Mouse (Mus musculus) lung, postnatal 0 days (tissue): ENCODE results near the gene Dnajc6. TPM values are rescaled to one million over a fixed set of nuclear protein-coding genes. Genes with fewer than 3 reads are reported as not detected.

Experiments used
- ATAC-seq: fragments of 200-750 bp; cut with Nextera tagmentation; 2 replicates; pipeline ENCODE4 v1.8.0; 2017; ENCODE audit warnings: moderate library complexity
- DNase-seq: peaks from one replicate; pipeline ENCODE4 v3.0.0-alpha.2; 2016; ENCODE audit warnings: low spot score
- H3K27ac ChIP-seq: fragments of 300-500 bp; sonication (generic); 2 replicates; pipeline ENCODE4 v1.5.1; 2014; ENCODE audit warnings: antibody characterized with exemption, mild to moderate bottlenecking, low read length, mixed read lengths
- H3K27me3 ChIP-seq: fragments of 300-500 bp; sonication (generic); replicated peaks from 2 replicates; pipeline ENCODE4 v1.6.1; 2014; ENCODE audit warnings: low read length, mixed read lengths; ENCODE audit not compliant: insufficient read depth
- H3K36me3 ChIP-seq: fragments of 300-500 bp; sonication (generic); 2 replicates; pipeline ENCODE4 v1.6.1; 2014; ENCODE audit warnings: low read length, mixed read lengths; ENCODE audit not compliant: insufficient read depth
- H3K4me1 ChIP-seq: fragments of 300-500 bp; sonication (generic); 2 replicates; pipeline ENCODE4 v1.6.1; 2014; ENCODE audit warnings: antibody characterized with exemption, low read depth, low read length, mixed read lengths; ENCODE audit not compliant: insufficient read depth
- H3K4me2 ChIP-seq: fragments of 300-500 bp; sonication (generic); replicated peaks from 2 replicates; pipeline ENCODE4 v1.6.1; 2014; ENCODE audit warnings: low read depth, mild to moderate bottlenecking, low read length, moderate library complexity, mixed read lengths
- H3K4me3 ChIP-seq: fragments of 300-500 bp; sonication (generic); 2 replicates; pipeline ENCODE4 v1.5.1; 2014; ENCODE audit warnings: low read depth, low read length
- H3K9ac ChIP-seq: fragments of 300-500 bp; sonication (generic); replicated peaks from 2 replicates; pipeline ENCODE4 v1.6.1; 2014; ENCODE audit warnings: low read depth, mild to moderate bottlenecking
- H3K9me3 ChIP-seq: fragments of 300-500 bp; sonication (generic); 2 replicates; pipeline ENCODE4 v1.6.1; 2016; ENCODE audit warnings: low read length, mixed read lengths
- CTCF ChIP-seq: IDR thresholded peaks from 2 replicates; pipeline ENCODE4 v1.5.1; 2016; ENCODE audit warnings: antibody characterized with exemption, mild to moderate bottlenecking
- EP300 ChIP-seq: IDR thresholded peaks from 2 replicates; pipeline ENCODE4 v1.6.1; 2016; ENCODE audit warnings: antibody characterized with exemption, mild to moderate bottlenecking, control low read depth
- WGBS: fragments of 180-500 bp; shearing (Covaris S2); extraction: QIAGEN DNeasy Blood & Tissue Kit; methylation state at CpG from one replicate; pipeline ENCODE4 v1.1.7; 2014; 5-methylcytosine and 5-hydroxymethylcytosine counted together
- polyA plus RNA-seq: library from polyadenylated mRNA; unstranded; fragments of >200 nt; fragmentation: Nextera tagmentation; extraction: Ambion mirVana; gene quantifications from 2 replicates; pipeline ENCODE4 v1.2.1, GENCODE M21; 2015

Dnajc6 gene
- polyA plus RNA-seq, 1 experiment from 2014 or later = 0.14 TPM

DNA sequence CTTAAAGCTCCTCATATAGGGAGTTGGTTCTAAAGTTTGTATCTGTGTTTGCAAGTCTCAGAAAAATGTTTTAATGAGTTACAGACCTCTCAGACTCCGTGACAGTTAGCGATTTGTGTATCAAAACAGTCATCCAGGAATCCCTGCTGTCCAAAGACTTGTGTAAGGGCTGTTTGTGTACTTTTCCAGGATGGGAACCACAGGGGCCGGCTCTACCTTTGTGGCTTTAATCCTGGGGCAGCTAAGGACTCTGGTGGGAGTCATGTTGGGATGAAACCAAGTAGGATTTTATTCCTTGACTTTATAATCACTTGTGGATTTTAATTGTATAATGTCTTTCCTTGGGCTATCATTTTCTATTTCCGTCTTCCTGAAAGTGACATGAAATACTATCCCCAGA lies 55.0 kb downstream of the Dnajc6 start:
- 22% methylated on average over 4 of the region's 4 CpGs for WGBS
- TF ChIP-seq EP300 = no peak

DNA sequence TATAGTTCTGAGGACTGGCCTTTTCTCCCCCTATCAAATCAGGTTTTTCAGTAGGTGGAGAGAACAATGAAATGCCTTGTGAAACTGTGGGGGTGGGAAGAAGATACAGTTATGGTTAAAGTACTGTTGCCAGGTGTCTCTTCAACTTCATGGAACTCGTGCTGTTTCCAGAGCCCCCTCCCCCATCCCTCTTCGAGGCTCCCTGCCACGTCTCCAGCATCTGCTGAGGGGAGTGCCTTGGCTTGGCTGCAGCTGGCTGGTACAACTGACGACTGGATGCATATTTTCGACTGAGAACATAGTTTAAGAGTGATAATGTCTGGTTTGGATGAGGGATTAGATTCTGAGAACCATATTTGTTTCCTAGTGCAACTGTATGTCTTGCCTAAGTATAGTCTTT lies 55.9 kb downstream of the Dnajc6 start:
- no peak for TF ChIP-seq CTCF
- no peak for TF ChIP-seq EP300
- H3K27ac ChIP-seq = no peak overlapping the region
- no peak overlapping the region for H3K9ac ChIP-seq
- DNase-seq (no peak), ATAC-seq (no peak)
- H3K4me2 ChIP-seq = no peak overlapping the region
- H3K9me3 ChIP-seq = no peaks in the 10 kb centered on the region
- no peaks in the 10 kb centered on the region for H3K36me3 ChIP-seq
- no peak overlapping the region for H3K4me3 ChIP-seq
- 16% methylated on average over 5 of the region's 5 CpGs for WGBS
- 0 out of 2 replicates have a peak, but pooled peaks cover 6% of the 10 kb centered on the region for H3K27me3 ChIP-seq
- 0 out of 2 replicates have a peak, but pooled peaks cover 4% of the 10 kb centered on the region for H3K4me1 ChIP-seq

More for the DNA sequence above, 55.0 kb downstream of the Dnajc6 start:
- no peak overlapping the region for H3K27ac ChIP-seq
- H3K27me3 ChIP-seq = 0 out of 2 replicates have a peak, but pooled peaks cover 6% of the 10 kb centered on the region
- no peak overlapping the region for H3K4me2 ChIP-seq
- ATAC-seq (no peak), DNase-seq (no peak)
- H3K36me3 ChIP-seq = no peaks in the 10 kb centered on the region
- H3K4me3 ChIP-seq = no peak overlapping the region
- H3K4me1 ChIP-seq = 0 out of 2 replicates have a peak, but pooled peaks cover 4% of the 10 kb centered on the region
- no peak overlapping the region for H3K9ac ChIP-seq
- H3K9me3 ChIP-seq = no peaks in the 10 kb centered on the region

DNA sequence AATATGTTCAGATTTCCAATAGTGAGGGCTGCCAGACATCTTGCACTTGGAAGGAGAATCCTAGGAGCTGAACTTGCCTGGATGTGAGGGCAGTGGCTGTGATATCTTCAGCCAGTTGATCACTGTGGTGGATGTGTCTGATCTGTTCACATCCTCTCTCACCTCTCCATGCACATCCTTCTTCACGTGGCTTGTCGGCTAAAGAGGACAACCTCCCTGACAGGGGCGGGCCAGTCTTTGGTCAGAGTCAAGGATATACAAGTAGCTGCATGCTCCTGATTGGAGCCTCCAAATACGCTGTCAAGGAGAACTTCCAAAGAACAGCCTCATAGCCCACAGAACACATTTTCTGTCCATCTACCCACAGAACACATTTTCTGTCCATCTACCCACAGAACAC lies 58.6 kb downstream of the Dnajc6 start:
- TF ChIP-seq EP300 (no peak), CTCF (no peak)
- WGBS = 72% methylated on average over 4 of the region's 4 CpGs
- 0 out of 2 replicates have a peak, but pooled peaks cover 4% of the 10 kb centered on the region for H3K4me1 ChIP-seq
- H3K9ac ChIP-seq = no peak overlapping the region
- no peak overlapping the region for H3K4me3 ChIP-seq
- no peak overlapping the region for H3K27ac ChIP-seq
- H3K9me3 ChIP-seq = no peaks in the 10 kb centered on the region
- H3K27me3 ChIP-seq = no peaks in the 10 kb centered on the region
- H3K36me3 ChIP-seq = no peaks in the 10 kb centered on the region
- ATAC-seq (no peak), DNase-seq (no peak)
- no peak overlapping the region for H3K4me2 ChIP-seq

DNA sequence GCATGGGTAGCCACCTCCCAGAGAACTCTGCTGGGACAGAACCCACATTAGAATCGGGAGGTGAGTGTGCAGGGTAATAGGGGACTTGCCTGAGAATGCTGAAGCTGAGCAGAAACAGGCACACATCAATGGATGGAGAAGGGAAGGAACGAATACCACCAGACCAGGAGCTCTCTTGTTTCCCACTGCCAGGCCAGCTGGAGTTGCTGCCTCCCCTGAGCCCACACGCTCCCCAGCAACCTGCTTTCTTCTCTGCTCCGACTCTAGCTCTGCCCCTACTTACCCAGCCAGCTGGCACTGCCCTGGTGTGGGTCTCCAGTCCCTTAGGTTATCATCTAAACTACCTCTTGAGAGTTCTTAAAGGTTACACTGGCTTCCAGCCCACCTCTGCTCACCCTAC lies 63.7 kb downstream of the Dnajc6 start:
- TF ChIP-seq CTCF (no peak), EP300 (no peak)
- no peak overlapping the region for H3K9ac ChIP-seq
- H3K27ac ChIP-seq = no peak overlapping the region
- no peak overlapping the region for H3K4me2 ChIP-seq
- no peaks in the 10 kb centered on the region for H3K9me3 ChIP-seq
- no peak for DNase-seq
- 63% methylated on average over 4 of the region's 4 CpGs for WGBS
- H3K27me3 ChIP-seq = no peaks in the 10 kb centered on the region
- ATAC-seq = no peak
- no peaks in the 10 kb centered on the region for H3K4me1 ChIP-seq
- no peaks in the 10 kb centered on the region for H3K36me3 ChIP-seq
- H3K4me3 ChIP-seq = no peak overlapping the region

DNA sequence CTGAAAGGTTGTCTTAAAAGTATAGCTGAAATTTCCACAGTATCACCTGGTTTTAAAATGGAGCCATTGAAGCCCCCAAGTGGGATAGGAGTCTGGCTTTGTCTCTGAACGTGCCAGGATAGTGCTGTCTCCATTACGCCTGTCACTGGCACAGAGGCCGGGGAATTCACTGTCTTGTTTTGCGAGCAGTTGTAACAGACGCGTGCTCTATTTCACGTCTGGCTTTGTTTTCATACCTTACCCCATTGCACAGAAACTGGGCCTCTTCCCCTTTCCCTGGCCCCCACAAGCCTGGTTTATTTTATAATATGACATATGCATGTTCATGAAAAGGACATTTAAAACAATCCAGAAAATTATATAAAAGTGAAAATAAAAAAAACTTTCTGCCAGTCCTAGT lies 66.4 kb downstream of the Dnajc6 start:
- Histone ChIP-seq H3K27ac (no peak overlapping the region), H3K27me3 (no peaks in the 10 kb centered on the region), H3K9ac (no peak overlapping the region), H3K4me2 (no peak overlapping the region), H3K9me3 (no peaks in the 10 kb centered on the region), H3K4me1 (no peaks in the 10 kb centered on the region), H3K36me3 (no peaks in the 10 kb centered on the region), H3K4me3 (no peak overlapping the region)
- WGBS = 81% methylated on average over 7 of the region's 7 CpGs
- DNase-seq (no peak), ATAC-seq (no peak)
- TF ChIP-seq EP300 = no peak

DNA sequence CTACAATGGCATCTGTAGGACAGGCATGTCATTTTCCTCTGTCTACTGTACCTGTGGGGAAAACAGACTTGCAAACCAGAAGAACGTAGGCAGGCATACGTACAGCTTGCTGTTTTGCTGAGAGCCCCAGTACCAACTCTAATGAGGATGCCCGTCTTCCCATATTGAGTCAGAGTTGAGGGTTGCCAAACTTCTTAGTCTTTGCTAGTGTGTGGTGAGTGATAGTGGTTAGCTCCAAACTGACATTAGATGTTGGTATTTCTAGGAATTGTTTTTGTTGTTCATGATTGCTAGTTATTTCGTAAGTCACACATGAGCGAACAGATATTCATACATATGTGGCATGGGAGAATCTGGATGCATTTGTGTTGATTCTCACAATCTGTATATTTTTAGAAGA lies 67.2 kb downstream of the Dnajc6 start:
- DNase-seq = no peak
- H3K27me3 ChIP-seq = no peaks in the 10 kb centered on the region
- H3K27ac ChIP-seq = no peak overlapping the region
- no peaks in the 10 kb centered on the region for H3K9me3 ChIP-seq
- WGBS = 90% methylated on average over 5 of the region's 5 CpGs
- no peak for ATAC-seq
- TF ChIP-seq CTCF (no peak), EP300 (no peak)
- H3K36me3 ChIP-seq = no peaks in the 10 kb centered on the region
- no peak overlapping the region for H3K4me3 ChIP-seq
- H3K4me1 ChIP-seq = no peaks in the 10 kb centered on the region
- no peak overlapping the region for H3K9ac ChIP-seq
- no peak overlapping the region for H3K4me2 ChIP-seq
